Mouse (Mus musculus) liver, embryonic 11.5 days (tissue): ENCODE results near the gene Nrxn3. TPM values are rescaled to one million over a fixed set of nuclear protein-coding genes. Genes with fewer than 3 reads are reported as not detected.

Experiments used
- ATAC-seq: fragments of 200-750 bp; cut with Nextera tagmentation; replicated peaks from 2 replicates; pipeline ENCODE4 v1.8.0; 2017; ENCODE audit warnings: moderate number of reproducible peaks, mild to moderate bottlenecking, moderate TSS enrichment, moderate library complexity; ENCODE audit not compliant: low FRiP score
- DNase-seq: peaks from one replicate; pipeline ENCODE4 v3.0.0-alpha.2; 2017; ENCODE audit warnings: low spot score
- H3K27ac ChIP-seq: fragments of 300-500 bp; sonication (generic); 2 replicates; pipeline ENCODE4 v1.5.1; 2014; ENCODE audit warnings: mild to moderate bottlenecking, low read depth, low read length, control low read depth
- H3K27me3 ChIP-seq: fragments of 300-500 bp; sonication (generic); replicated peaks from 2 replicates; pipeline ENCODE4 v1.6.1; 2014; ENCODE audit warnings: low read length, mixed read lengths; ENCODE audit not compliant: control insufficient read depth, insufficient read depth
- H3K36me3 ChIP-seq: fragments of 300-500 bp; sonication (generic); 2 replicates; pipeline ENCODE4 v1.6.1; 2014; ENCODE audit warnings: mild to moderate bottlenecking, low read length, moderate library complexity, mixed read lengths; ENCODE audit not compliant: control insufficient read depth, insufficient read depth
- H3K4me1 ChIP-seq: fragments of 300-500 bp; sonication (generic); replicated peaks from 2 replicates; pipeline ENCODE4 v1.6.1; 2014; ENCODE audit warnings: low read length, mixed read lengths; ENCODE audit not compliant: control insufficient read depth, insufficient read depth
- H3K4me2 ChIP-seq: fragments of 300-500 bp; sonication (generic); 2 replicates; pipeline ENCODE4 v1.6.1; 2014; ENCODE audit warnings: mild to moderate bottlenecking, control low read depth, moderate library complexity
- H3K4me3 ChIP-seq: fragments of 300-500 bp; sonication (generic); 2 replicates; pipeline ENCODE4 v1.5.1; 2014; ENCODE audit warnings: low read depth, low read length, control low read depth
- H3K9ac ChIP-seq: fragments of 300-500 bp; sonication (generic); 2 replicates; pipeline ENCODE4 v1.6.1; 2014; ENCODE audit warnings: low read depth, low read length, control low read depth
- H3K9me3 ChIP-seq: fragments of 300-500 bp; sonication (generic); 2 replicates; pipeline ENCODE4 v1.6.1; 2016; ENCODE audit warnings: low read length, inconsistent platforms, mixed read lengths; ENCODE audit not compliant: control insufficient read depth
- WGBS: fragments of 180-500 bp; shearing (Covaris S2); extraction: QIAGEN DNeasy Blood & Tissue Kit; methylation state at CpG from one replicate; pipeline ENCODE4 v1.1.7; 2014; 5-methylcytosine and 5-hydroxymethylcytosine counted together
- polyA plus RNA-seq: library from polyadenylated mRNA; unstranded; fragments of >200 nt; fragmentation: Nextera tagmentation; extraction: Ambion mirVana; gene quantifications from 2 replicates; pipeline ENCODE4 v1.2.1, GENCODE M21; 2014

The Nrxn3 gene
- polyA plus RNA-seq, 1 experiment from 2014 or later = 3.3 TPM

GRCm38 (mm10) chr12:88860397-88860796, 137.7 kb downstream of the Nrxn3 start:
- H3K9ac ChIP-seq = no peak overlapping the region
- 57% methylated on average over 4 of the region's 4 CpGs for WGBS
- H3K4me1 ChIP-seq = no peaks in the 10 kb centered on the region
- no peak overlapping the region for H3K27ac ChIP-seq
- H3K27me3 ChIP-seq = no peaks in the 10 kb centered on the region
- ATAC-seq (no peak), DNase-seq (no peak)
- H3K36me3 ChIP-seq = no peaks in the 10 kb centered on the region
- H3K4me3 ChIP-seq = no peak overlapping the region
- H3K4me2 ChIP-seq = no peak overlapping the region
- H3K9me3 ChIP-seq = no peaks in the 10 kb centered on the region

- ATAC-seq = no peak
- no peak for DNase-seq
- no peaks in the 10 kb centered on the region for H3K4me1 ChIP-seq
- WGBS = 78% methylated on average over 4 of the region's 4 CpGs
- no peak overlapping the region for H3K4me2 ChIP-seq
- no peaks in the 10 kb centered on the region for H3K9me3 ChIP-seq
- no peak overlapping the region for H3K27ac ChIP-seq
- H3K4me3 ChIP-seq = no peak overlapping the region
- H3K36me3 ChIP-seq = no peaks in the 10 kb centered on the region
- no peaks in the 10 kb centered on the region for H3K27me3 ChIP-seq
- no peak overlapping the region for H3K9ac ChIP-seq
These were observed 140.4 kb downstream of the Nrxn3 start for GRCm38 (mm10) chr12:88863069-88863468.

GRCm38 (mm10) chr12:88868288-88868687, 145.6 kb downstream of the Nrxn3 start:
- H3K27me3 ChIP-seq = no peaks in the 10 kb centered on the region
- H3K9me3 ChIP-seq = no peaks in the 10 kb centered on the region
- ATAC-seq (no peak), DNase-seq (no peak)
- H3K27ac ChIP-seq = no peak overlapping the region
- no peaks in the 10 kb centered on the region for H3K4me1 ChIP-seq
- H3K9ac ChIP-seq = no peak overlapping the region
- no peak overlapping the region for H3K4me2 ChIP-seq
- H3K36me3 ChIP-seq = no peaks in the 10 kb centered on the region
- H3K4me3 ChIP-seq = no peak overlapping the region

GRCm38 (mm10) chr12:88897331-88897730, 174.7 kb downstream of the Nrxn3 start:
- Histone ChIP-seq H3K4me1 (no peaks in the 10 kb centered on the region), H3K27me3 (no peaks in the 10 kb centered on the region), H3K36me3 (no peaks in the 10 kb centered on the region), H3K27ac (no peak overlapping the region), H3K9me3 (no peaks in the 10 kb centered on the region), H3K4me3 (no peak overlapping the region), H3K9ac (no peak overlapping the region), H3K4me2 (no peak overlapping the region)
- no peak for DNase-seq
- ATAC-seq = no peak
- 75% methylated on average over 1 of the region's 1 CpGs for WGBS

- DNase-seq = no peak
- H3K27ac ChIP-seq = no peak overlapping the region
- no peaks in the 10 kb centered on the region for H3K36me3 ChIP-seq
- no peaks in the 10 kb centered on the region for H3K27me3 ChIP-seq
- no peak overlapping the region for H3K4me3 ChIP-seq
- H3K4me1 ChIP-seq = no peaks in the 10 kb centered on the region
- no peak overlapping the region for H3K9ac ChIP-seq
- H3K9me3 ChIP-seq = no peaks in the 10 kb centered on the region
- ATAC-seq = no peak
- 61% methylated on average over 7 of the region's 7 CpGs for WGBS
- H3K4me2 ChIP-seq = no peak overlapping the region
These were observed 177.5 kb downstream of the Nrxn3 start for GRCm38 (mm10) chr12:88900014-88900727.

GRCm38 (mm10) chr12:88900728-88901080, 178.0 kb downstream of the Nrxn3 start:
- DNase-seq = no peak
- Histone ChIP-seq H3K9ac (no peak overlapping the region), H3K4me1 (no peaks in the 10 kb centered on the region), H3K4me2 (no peak overlapping the region), H3K9me3 (no peaks in the 10 kb centered on the region), H3K4me3 (no peak overlapping the region), H3K27me3 (no peaks in the 10 kb centered on the region), H3K27ac (no peak overlapping the region), H3K36me3 (no peaks in the 10 kb centered on the region)
- ATAC-seq = no peak
- 5% methylated on average over 1 of the region's 1 CpGs for WGBS

- Histone ChIP-seq H3K4me3 (no peak overlapping the region), H3K9me3 (no peaks in the 10 kb centered on the region), H3K36me3 (no peaks in the 10 kb centered on the region), H3K9ac (no peak overlapping the region), H3K27me3 (no peaks in the 10 kb centered on the region), H3K4me1 (no peaks in the 10 kb centered on the region), H3K4me2 (no peak overlapping the region), H3K27ac (no peak overlapping the region)
- no peak for DNase-seq
- 51% methylated on average over 2 of the region's 2 CpGs for WGBS
- no peak for ATAC-seq
These were observed 188.1 kb downstream of the Nrxn3 start for GRCm38 (mm10) chr12:88910761-88911160.

GRCm38 (mm10) chr12:88916752-88917151, 194.1 kb downstream of the Nrxn3 start:
- Histone ChIP-seq H3K4me1 (no peaks in the 10 kb centered on the region), H3K27me3 (no peaks in the 10 kb centered on the region), H3K4me2 (no peak overlapping the region), H3K36me3 (no peaks in the 10 kb centered on the region), H3K27ac (no peak overlapping the region), H3K9ac (no peak overlapping the region), H3K4me3 (no peak overlapping the region), H3K9me3 (no peaks in the 10 kb centered on the region)
- ATAC-seq = no peak
- DNase-seq = no peak
- 67% methylated on average over 2 of the region's 2 CpGs for WGBS

- Histone ChIP-seq H3K4me1 (no peaks in the 10 kb centered on the region), H3K4me2 (no peak overlapping the region), H3K27me3 (no peaks in the 10 kb centered on the region), H3K9me3 (no peaks in the 10 kb centered on the region), H3K4me3 (no peak overlapping the region), H3K9ac (no peak overlapping the region), H3K36me3 (no peaks in the 10 kb centered on the region), H3K27ac (no peak overlapping the region)
- WGBS = 57% methylated on average over 3 of the region's 3 CpGs
- ATAC-seq = no peak
- no peak for DNase-seq
These were observed 202.2 kb downstream of the Nrxn3 start for GRCm38 (mm10) chr12:88924896-88925295.
